Mouse (Mus musculus) spleen, adult 2 months (tissue): Measurements from ENCODE around the gene Cyfip1.

ENCODE experiments used
- CTCF ChIP-seq: fragments of 200-500 bp; IDR thresholded peaks from 2 replicates; pipeline ENCODE4 v1.5.1; 2011; ENCODE audit warnings: mild to moderate bottlenecking, inconsistent platforms; ENCODE audit not compliant: insufficient read depth, insufficient read length, insufficient replicate concordance; ENCODE audit errors: extremely low read depth
- POLR2A ChIP-seq: fragments of 200-500 bp; IDR thresholded peaks from 2 replicates; pipeline ENCODE4 v1.6.1; 2011; ENCODE audit warnings: low read depth, low read length, inconsistent platforms

- TF ChIP-seq CTCF (no peak), POLR2A (no peak)
Observed at GRCm38 (mm10) chr7:55846606-55847312, 5.2 kb downstream of the Cyfip1 start.
